Mouse (Mus musculus): ENCODE data around the gene Pip5k1b. TPM values are rescaled to one million over a fixed set of nuclear protein-coding genes. Genes with fewer than 3 reads are reported as not detected.
A peak's percentile ranks its signal among the peaks of the same experiment; 100 is the strongest.

Pip5k1b gene
- polyA plus RNA-seq, 1 experiment from 2014 or later = 2.1 TPM

DNA sequence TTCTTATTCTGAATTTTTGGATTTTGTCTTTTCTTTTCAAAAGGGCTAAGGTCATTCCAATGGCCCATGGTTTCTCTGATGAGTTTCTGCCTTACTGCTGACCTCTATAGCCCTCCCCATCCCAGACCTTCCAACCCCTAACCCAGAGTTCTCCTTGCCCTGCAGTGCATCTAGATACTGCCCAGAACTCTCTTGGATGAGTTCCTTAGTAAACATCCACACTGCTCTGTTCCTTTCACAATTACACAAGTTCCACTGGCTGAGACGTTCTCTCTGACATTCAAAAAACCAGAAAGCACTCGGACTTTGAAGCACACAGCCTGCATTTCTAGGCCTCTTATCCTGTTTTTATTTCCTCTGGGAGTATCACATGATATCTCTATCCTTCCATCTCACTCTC, 74.8 kb downstream of the Pip5k1b start:
- no peak overlapping the region for H3K4me3 ChIP-seq
- H3K4me1 ChIP-seq (replicated peaks) = peaks cover 13% of the 10 kb centered on the region
- H3K36me3 ChIP-seq = no peaks in the 10 kb centered on the region
- WGBS = 64% methylated on average over 2 of the region's 2 CpGs
- H3K27ac ChIP-seq (replicated peaks) = no peak overlapping the region
- no peak overlapping the region for H3K4me2 ChIP-seq
- H3K9me3 ChIP-seq = no peaks in the 10 kb centered on the region
- no peak for ATAC-seq (ENCODE audit: low FRiP score, low read depth)
- no peak overlapping the region for H3K9ac ChIP-seq
- H3K27me3 ChIP-seq = no peaks in the 10 kb centered on the region

DNA sequence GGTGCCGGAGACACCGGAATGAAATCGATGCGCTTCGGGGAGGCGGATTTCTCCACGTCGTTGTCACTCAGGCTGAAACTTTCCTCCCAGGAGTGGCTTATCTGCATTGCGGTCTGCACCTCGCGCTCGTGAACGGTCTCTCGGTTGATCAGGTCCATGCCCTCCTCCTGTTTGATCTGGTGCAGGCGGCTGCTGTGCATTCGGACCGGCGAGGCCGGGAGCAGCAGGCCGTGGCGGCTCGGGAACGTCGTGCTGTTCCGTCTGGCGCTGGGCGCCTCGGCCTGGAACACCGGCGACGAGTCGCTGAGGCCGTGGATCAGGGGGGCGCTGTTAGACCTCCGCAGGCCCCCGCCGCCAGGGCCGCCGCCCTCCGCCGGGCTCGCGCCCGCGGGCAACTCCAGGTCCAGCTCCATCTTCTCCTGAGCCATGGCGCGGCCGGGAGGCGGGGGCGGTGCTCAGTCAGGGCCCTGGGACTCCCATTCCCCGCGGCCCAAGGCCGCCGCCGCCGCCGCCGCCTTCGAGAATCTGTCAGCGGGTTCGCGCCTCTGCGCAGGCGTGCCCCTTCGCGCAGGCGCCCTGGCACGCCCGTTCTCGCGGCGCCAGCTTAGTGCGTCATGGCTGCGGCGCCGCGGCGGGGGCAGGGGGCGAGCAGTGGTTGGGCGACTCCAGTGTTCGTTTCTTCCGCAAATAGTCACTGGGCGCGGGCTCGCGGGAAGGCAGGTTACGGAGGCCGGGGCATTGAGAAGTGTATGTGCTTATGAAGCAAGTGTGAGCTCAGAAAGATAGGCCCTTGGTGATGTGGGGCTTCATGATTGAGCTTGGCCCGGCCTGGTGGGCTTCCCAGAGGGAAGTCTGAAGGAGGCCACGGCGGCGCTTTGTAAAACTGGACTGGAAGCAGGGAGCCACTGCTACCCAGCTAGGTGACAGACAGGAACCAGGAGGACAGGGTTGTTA, 78.5 kb downstream of the Pip5k1b start, which contains the start of gene Fam122a:
TSS of gene Fam122a (minus strand) at position 428 of the 954 bp plus-strand sequence.
- no peaks in the 10 kb centered on the region for H3K27me3 ChIP-seq
- under 1% methylated on average over 90 of the region's 92 CpGs for WGBS

DNA sequence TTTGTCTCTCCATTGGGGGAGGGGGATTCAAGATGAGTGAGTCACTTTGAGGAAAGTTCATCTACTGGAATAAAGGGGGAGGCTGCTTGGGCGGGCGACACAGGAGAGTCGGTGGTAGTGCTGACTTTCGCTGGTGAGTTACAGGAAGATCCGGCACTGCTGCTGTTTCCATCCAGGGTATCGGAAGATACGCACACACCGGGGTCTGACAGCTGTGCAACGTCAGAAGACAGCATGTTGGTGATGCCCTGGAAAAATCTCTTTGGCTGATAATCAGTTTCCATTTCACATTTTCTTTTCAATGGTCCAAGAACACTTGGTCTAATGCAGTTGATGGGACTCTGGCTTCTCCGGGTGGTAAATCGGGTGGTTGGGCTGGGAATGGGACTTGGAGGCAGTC, 79.2 kb downstream of the Pip5k1b start:
- H3K27ac ChIP-seq (replicated peaks) = peak overlapping the region; percentile 96
- no peak for ATAC-seq (ENCODE audit: low FRiP score, low read depth)
- peak overlapping the region; percentile 94 for H3K9ac ChIP-seq
- H3K4me2 ChIP-seq = peak overlapping the region; percentile 94
- H3K36me3 ChIP-seq = no peaks in the 10 kb centered on the region
- H3K9me3 ChIP-seq = no peaks in the 10 kb centered on the region
- no peaks in the 10 kb centered on the region for H3K27me3 ChIP-seq
- H3K4me3 ChIP-seq = peak overlapping the region; percentile 85
- under 1% methylated on average over 11 of the region's 11 CpGs for WGBS
- H3K4me1 ChIP-seq (replicated peaks) = peaks cover 27% of the 10 kb centered on the region

More for the DNA sequence above, 78.5 kb downstream of the Pip5k1b start, which contains the start of gene Fam122a:
- peak within 1 kb of the TSS; percentile 94 for H3K9ac ChIP-seq
- H3K9me3 ChIP-seq = no peaks in the 10 kb centered on the region
- ATAC-seq (ENCODE audit: low FRiP score, low read depth) = peak; percentile 98
- H3K27ac ChIP-seq (replicated peaks) = peak within 1 kb of the TSS; percentile 96
- peak within 1 kb of the TSS; percentile 94 for H3K4me2 ChIP-seq
- peaks cover 27% of the 10 kb centered on the region for H3K4me1 ChIP-seq (replicated peaks)
- no peaks in the 10 kb centered on the region for H3K36me3 ChIP-seq
- H3K4me3 ChIP-seq = peak within 1 kb of the TSS; percentile 85

DNA sequence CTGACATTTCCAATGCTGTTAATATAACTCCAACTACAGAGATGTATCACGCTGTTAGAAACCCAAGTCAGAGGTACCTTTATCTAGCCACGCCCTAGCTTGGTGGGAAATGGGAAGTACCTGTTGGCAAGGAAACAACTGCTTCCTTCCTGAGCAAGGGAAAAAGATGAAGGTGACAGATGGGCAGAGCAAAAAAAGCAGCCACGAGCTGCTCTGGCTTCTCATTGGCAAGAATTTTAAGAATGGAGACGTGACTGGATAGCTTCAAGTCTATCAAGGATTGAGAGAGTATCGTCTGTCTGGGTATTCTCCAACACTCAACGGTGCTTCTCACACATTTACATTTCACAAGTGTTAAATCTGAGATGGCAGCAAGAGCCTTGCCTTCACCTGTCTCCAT, 80.4 kb downstream of the Pip5k1b start:
- Histone ChIP-seq H3K4me2 (peak overlapping the region; percentile 94; the same call in 1 of the 2 replicates), H3K9ac (no peak overlapping the region), H3K4me1 (replicated peaks) (peaks cover 27% of the 10 kb centered on the region), H3K27ac (replicated peaks) (no peak overlapping the region), H3K4me3 (no peak overlapping the region), H3K36me3 (no peaks in the 10 kb centered on the region), H3K9me3 (no peaks in the 10 kb centered on the region), H3K27me3 (no peaks in the 10 kb centered on the region)
- WGBS = 85% methylated on average over 6 of the region's 6 CpGs
- no peak for ATAC-seq (ENCODE audit: low FRiP score, low read depth)

DNA sequence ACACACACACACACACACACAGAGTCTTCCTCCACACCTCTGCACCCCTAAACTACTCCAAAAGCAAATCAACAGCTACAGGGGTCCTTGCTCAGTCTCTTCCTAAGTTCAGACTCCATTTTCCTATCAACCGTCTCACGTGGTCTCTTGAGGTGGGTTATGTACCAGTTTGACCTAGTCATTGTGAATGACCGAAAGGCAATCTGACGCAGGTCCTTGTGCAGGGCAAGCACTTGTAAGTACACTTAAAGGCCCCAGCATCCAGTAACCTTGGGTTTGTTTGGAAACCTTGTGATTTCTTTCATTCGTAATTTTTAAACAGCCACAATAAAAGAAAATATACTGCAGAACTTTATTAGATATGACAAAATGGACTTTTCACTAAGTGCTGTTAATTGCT, 83.2 kb downstream of the Pip5k1b start:
- Histone ChIP-seq H3K4me2 (no peak overlapping the region), H3K4me3 (no peak overlapping the region), H3K27ac (replicated peaks) (no peak overlapping the region), H3K4me1 (replicated peaks) (peaks cover 19% of the 10 kb centered on the region), H3K27me3 (no peaks in the 10 kb centered on the region), H3K9ac (no peak overlapping the region), H3K9me3 (no peaks in the 10 kb centered on the region), H3K36me3 (no peaks in the 10 kb centered on the region)
- WGBS = 92% methylated on average over 5 of the region's 5 CpGs
- no peak for ATAC-seq (ENCODE audit: low FRiP score, low read depth)

DNA sequence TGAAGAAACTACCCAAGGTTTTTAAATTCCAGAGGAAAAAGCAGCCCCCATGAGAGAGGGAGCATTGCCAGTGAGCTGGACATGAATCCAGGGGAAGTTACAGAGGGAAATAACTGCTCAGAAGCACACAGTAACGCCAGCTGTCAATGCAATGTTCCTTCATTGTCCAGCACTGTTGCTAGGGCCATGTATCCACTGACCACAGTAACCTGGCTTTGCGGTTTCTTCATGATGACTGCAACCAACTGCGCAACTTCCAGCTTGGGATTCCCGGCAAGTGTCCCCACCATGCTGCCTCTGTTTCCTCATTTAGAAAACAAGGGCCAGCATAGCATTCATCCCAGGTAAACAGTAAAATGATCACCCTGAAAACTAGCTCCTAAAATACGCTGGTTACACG, 84.1 kb downstream of the Pip5k1b start:
- no peaks in the 10 kb centered on the region for H3K36me3 ChIP-seq
- no peak overlapping the region for H3K4me2 ChIP-seq
- H3K27me3 ChIP-seq = no peaks in the 10 kb centered on the region
- H3K9me3 ChIP-seq = no peaks in the 10 kb centered on the region
- WGBS = 92% methylated on average over 6 of the region's 6 CpGs
- H3K27ac ChIP-seq (replicated peaks) = no peak overlapping the region
- H3K4me3 ChIP-seq = no peak overlapping the region
- ATAC-seq (ENCODE audit: low FRiP score, low read depth) = no peak
- H3K9ac ChIP-seq = no peak overlapping the region
- H3K4me1 ChIP-seq (replicated peaks) = peaks cover 19% of the 10 kb centered on the region

DNA sequence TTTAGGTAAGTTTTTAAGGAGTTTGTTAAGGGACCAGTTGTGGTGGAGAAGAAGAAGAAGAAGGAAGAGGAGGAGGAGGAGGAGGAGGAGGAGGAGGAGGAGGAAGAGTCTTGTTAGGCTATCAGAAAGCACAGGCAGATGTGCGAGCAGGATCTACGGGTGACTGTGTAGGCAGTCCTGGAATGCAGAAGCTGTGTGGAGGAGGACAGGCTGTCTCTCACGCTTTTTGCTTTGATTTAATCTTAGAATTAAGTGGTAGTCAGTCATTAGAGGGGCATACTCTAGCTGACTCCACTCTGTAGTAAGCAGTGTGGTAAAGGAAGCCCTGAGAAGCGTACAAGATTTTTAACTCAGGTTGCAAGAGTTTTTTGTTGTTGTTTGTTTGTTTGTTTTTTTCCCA, 86.5 kb downstream of the Pip5k1b start:
- 0 out of 2 replicates have a peak, but pooled peaks cover under 1% of the 10 kb centered on the region for H3K4me1 ChIP-seq (replicated peaks)
- WGBS = 63% methylated on average over 4 of the region's 4 CpGs
- no peaks in the 10 kb centered on the region for H3K36me3 ChIP-seq
- no peak overlapping the region for H3K4me3 ChIP-seq
- no peak for ATAC-seq (ENCODE audit: low FRiP score, low read depth)
- no peak overlapping the region for H3K27ac ChIP-seq (replicated peaks)
- H3K4me2 ChIP-seq = no peak overlapping the region
- no peak overlapping the region for H3K9ac ChIP-seq
- H3K9me3 ChIP-seq = no peaks in the 10 kb centered on the region
- H3K27me3 ChIP-seq = no peaks in the 10 kb centered on the region

DNA sequence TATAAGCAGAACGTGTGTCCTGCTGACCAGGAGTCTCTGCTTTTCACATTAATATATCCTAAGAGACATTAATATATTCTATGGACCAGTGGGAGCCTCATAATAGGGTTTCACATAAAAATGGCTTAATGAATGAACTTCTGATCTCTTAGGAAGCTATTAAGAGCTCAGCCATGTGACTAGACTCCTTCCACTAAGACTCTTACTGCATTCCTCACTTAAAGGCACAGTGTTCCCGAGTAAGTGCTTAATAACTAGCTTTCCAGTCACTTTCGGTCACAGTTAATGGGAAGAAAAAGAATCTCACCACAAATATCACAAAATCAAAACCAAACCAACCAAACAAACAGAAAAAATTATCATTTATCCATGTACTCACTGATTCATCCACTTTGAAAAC, 87.1 kb downstream of the Pip5k1b start:
- H3K36me3 ChIP-seq = no peaks in the 10 kb centered on the region
- WGBS = 72% methylated on average over 3 of the region's 3 CpGs
- H3K9me3 ChIP-seq = no peaks in the 10 kb centered on the region
- no peak overlapping the region for H3K4me3 ChIP-seq
- H3K9ac ChIP-seq = no peak overlapping the region
- H3K4me2 ChIP-seq = no peak overlapping the region
- no peaks in the 10 kb centered on the region for H3K4me1 ChIP-seq (replicated peaks)
- no peak overlapping the region for H3K27ac ChIP-seq (replicated peaks)
- H3K27me3 ChIP-seq = no peaks in the 10 kb centered on the region
- no peak for ATAC-seq (ENCODE audit: low FRiP score, low read depth)

DNA sequence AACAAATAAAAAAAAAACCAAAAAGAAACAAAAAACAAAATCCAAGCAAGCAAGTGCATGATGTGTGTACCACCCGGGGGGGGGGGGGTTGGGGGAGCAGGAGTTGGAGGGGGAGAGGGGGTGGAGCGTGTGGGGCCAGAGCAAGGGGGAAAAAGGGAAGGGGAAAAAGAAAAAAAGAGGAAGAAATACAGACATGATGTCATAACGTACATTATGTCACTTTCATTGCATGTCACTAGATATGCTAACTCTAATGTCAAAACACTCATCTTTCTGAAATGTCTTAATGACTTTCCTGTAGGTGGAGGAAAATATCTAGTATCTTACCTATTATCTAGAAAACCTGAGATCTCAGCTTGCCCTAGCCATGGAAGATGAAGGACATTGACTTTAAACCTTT, 92.7 kb downstream of the Pip5k1b start:
- no peak overlapping the region for H3K4me3 ChIP-seq
- no peak overlapping the region for H3K4me2 ChIP-seq
- H3K4me1 ChIP-seq (replicated peaks) = no peaks in the 10 kb centered on the region
- no peaks in the 10 kb centered on the region for H3K36me3 ChIP-seq
- H3K27me3 ChIP-seq = no peaks in the 10 kb centered on the region
- 91% methylated on average over 2 of the region's 3 CpGs for WGBS
- H3K27ac ChIP-seq (replicated peaks) = no peak overlapping the region
- no peaks in the 10 kb centered on the region for H3K9me3 ChIP-seq
- ATAC-seq (ENCODE audit: low FRiP score, low read depth) = no peak
- H3K9ac ChIP-seq = no peak overlapping the region

DNA sequence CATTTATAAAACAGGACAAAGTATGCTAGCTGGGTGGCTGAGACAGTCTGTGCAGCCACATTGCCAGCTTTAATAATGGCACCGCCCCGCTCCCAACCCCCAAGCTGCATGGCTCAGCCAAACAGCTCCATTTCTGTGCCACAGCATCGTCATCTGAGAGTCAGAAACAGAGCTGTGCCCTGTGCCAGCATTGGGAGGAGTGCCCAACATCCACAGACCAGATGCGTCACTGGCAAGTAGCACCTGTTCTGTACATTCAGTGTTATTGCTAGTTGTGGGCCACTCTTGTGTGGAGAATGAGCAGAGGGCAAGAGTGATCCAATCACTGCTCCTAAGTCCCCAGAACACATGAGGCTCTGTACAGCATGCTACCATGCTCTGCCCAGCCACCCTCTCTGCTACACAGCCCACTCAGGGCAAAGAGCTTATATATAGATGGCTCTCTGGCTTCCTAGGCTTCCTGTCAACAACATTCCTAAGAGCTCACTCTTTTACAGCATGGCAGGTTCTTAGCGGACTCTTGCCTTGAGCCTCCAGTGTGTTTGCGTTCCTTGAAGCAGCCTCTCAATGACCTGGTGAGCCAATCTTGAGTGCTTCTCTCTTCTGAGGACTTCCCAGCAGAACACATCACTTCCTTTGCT, 99.0 kb downstream of the Pip5k1b start:
- no peak overlapping the region for H3K27ac ChIP-seq (replicated peaks)
- H3K4me3 ChIP-seq = no peak overlapping the region
- WGBS = 86% methylated on average over 6 of the region's 6 CpGs
- no peaks in the 10 kb centered on the region for H3K9me3 ChIP-seq
- 0 out of 2 replicates have a peak, but pooled peaks have one; percentile 45 for ATAC-seq (ENCODE audit: low FRiP score, low read depth)
- no peaks in the 10 kb centered on the region for H3K27me3 ChIP-seq
- no peaks in the 10 kb centered on the region for H3K36me3 ChIP-seq
- no peak overlapping the region for H3K4me2 ChIP-seq
- H3K9ac ChIP-seq = no peak overlapping the region
- peaks cover 17% of the 10 kb centered on the region for H3K4me1 ChIP-seq (replicated peaks)

DNA sequence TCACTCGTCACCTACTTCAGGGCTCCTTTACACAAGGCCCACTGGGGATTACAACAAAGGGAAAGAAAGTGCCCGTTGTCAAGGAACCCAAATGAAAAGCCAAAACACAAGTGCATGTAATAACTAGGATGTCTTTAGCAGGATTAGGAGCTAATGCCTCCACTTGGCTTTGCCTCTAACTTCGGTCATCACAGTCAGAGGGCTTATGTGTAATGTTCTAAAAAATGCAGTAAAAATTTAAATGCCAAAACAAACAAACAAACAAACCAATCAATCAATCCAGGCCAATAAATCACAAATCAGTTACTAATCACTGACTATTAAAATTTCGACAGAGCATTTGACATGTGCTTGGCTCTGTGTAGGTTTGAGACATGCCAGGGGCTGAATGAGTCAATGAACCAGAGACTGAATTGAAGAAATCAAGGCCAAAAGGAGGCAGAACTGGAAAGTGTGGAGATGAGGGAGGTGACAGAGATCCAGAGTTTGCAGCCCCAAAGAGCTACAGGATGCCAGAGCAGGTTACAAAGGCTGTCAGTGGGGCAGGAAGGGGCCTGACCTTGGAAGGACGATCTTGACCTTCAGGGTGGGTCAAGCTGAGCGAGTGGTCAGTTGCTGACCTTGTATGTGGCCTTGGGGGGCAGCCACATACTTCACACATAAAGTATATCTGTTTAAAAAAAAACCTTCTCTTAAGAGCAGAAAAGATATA, 100.3 kb downstream of the Pip5k1b start:
- no peak overlapping the region for H3K9ac ChIP-seq
- peaks cover 17% of the 10 kb centered on the region for H3K4me1 ChIP-seq (replicated peaks)
- no peak overlapping the region for H3K27ac ChIP-seq (replicated peaks)
- no peak for ATAC-seq (ENCODE audit: low FRiP score, low read depth)
- no peaks in the 10 kb centered on the region for H3K27me3 ChIP-seq
- H3K9me3 ChIP-seq = no peaks in the 10 kb centered on the region
- H3K36me3 ChIP-seq = no peaks in the 10 kb centered on the region
- no peak overlapping the region for H3K4me3 ChIP-seq
- whole genome bisulfite sequencing = 89% methylated on average over 6 of the region's 6 CpGs
- H3K4me2 ChIP-seq = no peak overlapping the region

DNA sequence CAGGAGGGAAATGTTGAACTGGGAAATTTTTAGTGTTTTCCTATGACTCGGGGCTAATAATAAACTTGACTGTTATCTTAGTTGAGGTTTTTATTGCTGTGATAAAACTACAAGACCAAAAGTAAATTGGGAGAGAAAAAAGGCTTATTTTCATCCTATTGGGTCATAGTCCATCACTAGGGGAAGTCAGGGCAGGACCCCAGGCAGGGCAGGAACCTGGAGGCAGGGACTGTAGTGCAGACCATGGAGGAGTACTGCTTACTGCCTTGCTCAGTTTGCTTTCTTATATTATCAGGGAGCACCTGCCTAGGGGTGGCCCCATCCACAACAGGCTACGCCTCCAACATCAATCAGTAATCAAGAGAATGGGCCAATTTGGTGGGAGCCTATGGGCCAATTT, 101.2 kb downstream of the Pip5k1b start:
- Histone ChIP-seq H3K27ac (replicated peaks) (no peak overlapping the region), H3K9me3 (no peaks in the 10 kb centered on the region), H3K9ac (no peak overlapping the region), H3K36me3 (no peaks in the 10 kb centered on the region), H3K4me2 (no peak overlapping the region), H3K4me3 (no peak overlapping the region), H3K4me1 (replicated peaks) (peaks cover 17% of the 10 kb centered on the region), H3K27me3 (no peaks in the 10 kb centered on the region)
- no peak for ATAC-seq (ENCODE audit: low FRiP score, low read depth)
- WGBS = 75% methylated on average over 2 of the region's 2 CpGs
